Mouse (Mus musculus) kidney, embryonic 14.5 days (tissue): ENCODE measurements around the gene Tmem79. TPM values are rescaled to one million over a fixed set of nuclear protein-coding genes. Genes with fewer than 3 reads are reported as not detected.
"Not testable (repeated sequence)": the region's sequence is repeated elsewhere in the genome, so short reads cannot be mapped to it uniquely, and the experiment has no call there.

Source experiments
- ATAC-seq: fragments of 200-750 bp; cut with Nextera tagmentation; 2 replicates; pipeline ENCODE4 v1.8.0; 2017; ENCODE audit warnings: moderate number of reproducible peaks, mild to moderate bottlenecking, moderate TSS enrichment, moderate library complexity; ENCODE audit not compliant: low FRiP score, low TSS enrichment
- H3K27ac ChIP-seq: fragments of 300-500 bp; sonication (generic); 2 replicates; pipeline ENCODE4 v1.5.1; 2014; ENCODE audit warnings: low read depth, mild to moderate bottlenecking, low read length, moderate library complexity, mixed read lengths
- H3K27me3 ChIP-seq: fragments of 300-500 bp; sonication (generic); 2 replicates; pipeline ENCODE4 v1.6.1; 2014; ENCODE audit warnings: mild to moderate bottlenecking, low read length; ENCODE audit not compliant: control insufficient read depth, insufficient read depth
- H3K36me3 ChIP-seq: fragments of 300-500 bp; sonication (generic); 2 replicates; pipeline ENCODE4 v1.6.1; 2014; ENCODE audit warnings: low read length, mixed read lengths; ENCODE audit not compliant: control insufficient read depth, insufficient read depth
- H3K4me1 ChIP-seq: fragments of 300-500 bp; sonication (generic); 2 replicates; pipeline ENCODE4 v1.6.1; 2014; ENCODE audit warnings: low read length, mixed read lengths; ENCODE audit not compliant: control insufficient read depth, insufficient read depth
- H3K4me2 ChIP-seq: fragments of 300-500 bp; sonication (generic); replicated peaks from 2 replicates; pipeline ENCODE4 v1.6.1; 2014; ENCODE audit warnings: low read depth, mild to moderate bottlenecking, low read length
- H3K4me3 ChIP-seq: fragments of 300-500 bp; sonication (generic); 2 replicates; pipeline ENCODE4 v1.5.1; 2014; ENCODE audit warnings: mild to moderate bottlenecking, low read length
- H3K9ac ChIP-seq: fragments of 300-500 bp; sonication (generic); 2 replicates; pipeline ENCODE4 v1.6.1; 2014; ENCODE audit warnings: low read depth, mild to moderate bottlenecking, low read length, moderate library complexity
- H3K9me3 ChIP-seq: fragments of 300-500 bp; sonication (generic); 2 replicates; pipeline ENCODE4 v1.6.1; 2016; ENCODE audit warnings: low read length; ENCODE audit not compliant: control insufficient read depth
- WGBS: fragments of 180-500 bp; shearing (Covaris S2); extraction: QIAGEN DNeasy Blood & Tissue Kit; methylation state at CpG from one replicate; pipeline ENCODE4 v1.1.7; 2014; 5-methylcytosine and 5-hydroxymethylcytosine counted together
- polyA plus RNA-seq: library from polyadenylated mRNA; unstranded; fragments of >200 nt; fragmentation: Nextera tagmentation; extraction: Ambion mirVana; gene quantifications from 2 replicates; pipeline ENCODE4 v1.2.1, GENCODE M21; 2014

The Tmem79 gene
- polyA plus RNA-seq, 1 experiment from 2014 or later, result 5.5 TPM

DNA sequence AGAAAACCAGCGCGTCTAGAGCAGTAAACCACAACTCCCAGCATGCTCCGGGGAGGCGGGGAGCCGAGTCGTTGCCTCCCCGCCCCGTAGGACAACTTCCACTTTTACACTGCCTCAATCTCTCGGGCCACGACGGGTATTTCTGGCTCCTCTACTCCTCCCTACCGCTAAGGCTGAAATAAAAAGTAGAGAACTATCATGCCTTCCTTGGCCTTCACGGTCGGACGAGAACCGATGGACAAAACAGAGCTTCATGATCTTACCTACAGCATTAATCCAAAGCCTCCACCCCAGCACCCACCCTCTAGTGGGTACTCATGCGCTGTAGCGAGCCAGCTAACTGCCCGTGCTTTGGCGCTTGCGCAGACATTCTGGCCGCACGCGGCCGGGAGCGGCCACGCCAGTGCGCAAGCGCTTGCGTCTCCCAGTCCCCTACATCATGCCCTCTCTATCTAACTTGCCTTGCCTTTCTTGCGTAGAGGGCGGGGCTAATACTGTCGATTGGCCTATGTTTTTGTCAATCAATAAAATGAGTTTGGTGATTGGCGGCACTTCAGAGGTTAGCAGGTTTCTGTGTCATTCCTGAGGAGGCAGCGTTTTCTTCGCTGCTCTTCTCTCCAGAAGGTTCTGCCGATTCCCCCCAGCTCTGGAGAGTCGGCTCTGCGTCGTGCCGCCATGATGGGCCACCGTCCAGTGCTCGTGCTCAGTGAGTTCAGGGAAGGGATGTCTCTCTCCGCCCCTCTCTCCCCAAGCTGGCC, 39.2 kb downstream of the Tmem79 start, which contains the start of the genes Tsacc and Cct3:
TSS of gene Tsacc (minus strand) at position 439 of the 758 bp plus-strand sequence.
TSS of gene Cct3 (plus strand) at position 556 of the 758 bp plus-strand sequence.
- Histone ChIP-seq H3K36me3 (peaks cover 30% of the 10 kb centered on the region), H3K9ac (peak within 1 kb of the TSS; percentile 88), H3K4me3 (peak within 1 kb of the TSS; percentile 81), H3K27me3 (no peaks in the 10 kb centered on the region), H3K4me2 (peak within 1 kb of the TSS; percentile 87), H3K4me1 (peaks cover 19% of the 10 kb centered on the region), H3K9me3 (no peaks in the 10 kb centered on the region), H3K27ac (peak within 1 kb of the TSS; percentile 91)
- ATAC-seq, result peak; percentile 99
- WGBS, result under 1% methylated on average over 44 of the region's 44 CpGs

DNA sequence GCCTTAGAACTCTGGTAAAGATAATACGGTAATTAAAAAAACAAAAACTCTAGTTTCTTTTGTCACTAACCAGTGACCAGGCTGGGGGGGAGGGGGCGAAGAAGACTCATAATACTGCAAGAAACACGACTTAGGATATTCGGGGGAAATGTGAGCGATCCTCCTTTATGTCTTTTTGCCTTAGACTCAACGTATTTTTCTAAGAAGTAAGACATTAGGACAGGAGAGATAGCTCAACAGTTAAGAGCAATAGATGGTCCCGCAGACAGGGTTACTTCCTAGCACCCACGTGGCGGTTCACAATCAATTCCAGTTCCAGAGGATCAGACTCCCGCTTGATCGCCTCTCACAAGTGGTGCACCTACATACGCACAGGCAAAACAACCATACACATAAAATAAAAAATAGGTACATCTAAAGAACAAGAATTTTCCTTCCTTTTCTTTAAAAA, 39.8 kb downstream of the Tmem79 start:
- H3K36me3 ChIP-seq, result peaks cover 24% of the 10 kb centered on the region
- H3K4me3 ChIP-seq, result peak overlapping the region; percentile 81
- peak; percentile 14; the same call in 1 of the 2 replicates for ATAC-seq
- H3K27me3 ChIP-seq, result no peaks in the 10 kb centered on the region
- peak overlapping the region; percentile 69 for H3K9ac ChIP-seq
- peak overlapping the region; percentile 88 for H3K27ac ChIP-seq
- H3K4me1 ChIP-seq, result peaks cover 19% of the 10 kb centered on the region
- H3K9me3 ChIP-seq, result no peaks in the 10 kb centered on the region
- peak overlapping the region; percentile 57 for H3K4me2 ChIP-seq
- 2% methylated on average over 12 of the region's 12 CpGs for WGBS

DNA sequence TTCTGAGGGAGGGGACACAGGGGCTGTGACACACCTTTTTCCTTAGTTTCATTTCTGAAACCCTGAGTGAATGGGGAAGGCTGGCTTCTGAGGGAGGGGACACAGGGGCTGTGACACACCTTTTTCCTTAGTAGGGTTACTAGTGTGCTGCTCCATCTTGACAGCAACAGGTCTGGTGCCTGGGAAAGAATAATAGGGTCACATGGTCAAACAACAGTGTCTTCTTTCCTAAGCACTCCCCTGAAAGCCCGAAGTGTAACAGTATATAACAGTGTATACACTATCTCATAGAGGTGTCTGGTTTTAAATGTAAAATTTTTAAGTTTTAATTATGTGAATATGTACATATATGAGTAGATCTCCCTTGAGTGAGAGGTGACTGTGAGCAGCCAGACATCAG, 40.7 kb downstream of the Tmem79 start:
- H3K9me3 ChIP-seq, H3K27ac ChIP-seq, ATAC-seq, H3K27me3 ChIP-seq: not testable (repeated sequence)
- Histone ChIP-seq H3K4me3 (peak overlapping the region; percentile 81; the same call in 1 of the 2 replicates), H3K36me3 (peaks cover 15% of the 10 kb centered on the region), H3K4me2 (peak overlapping the region; percentile 57), H3K9ac (peak overlapping the region; percentile 69; the same call in 1 of the 2 replicates), H3K4me1 (peaks cover 19% of the 10 kb centered on the region)
- 35% methylated on average over 1 of the region's 1 CpGs for WGBS

GRCm38 (mm10) chr3:88291970-88292369, 44.0 kb downstream of the Tmem79 start:
- Histone ChIP-seq H3K36me3 (no peaks in the 10 kb centered on the region; the same call in 1 of the 2 replicates), H3K27me3 (no peaks in the 10 kb centered on the region), H3K9me3 (no peaks in the 10 kb centered on the region), H3K27ac (no peak overlapping the region), H3K4me2 (no peak overlapping the region), H3K9ac (no peak overlapping the region), H3K4me3 (no peak overlapping the region), H3K4me1 (peaks cover 5% of the 10 kb centered on the region)
- 57% methylated on average over 4 of the region's 4 CpGs for WGBS
- ATAC-seq, result no peak

DNA sequence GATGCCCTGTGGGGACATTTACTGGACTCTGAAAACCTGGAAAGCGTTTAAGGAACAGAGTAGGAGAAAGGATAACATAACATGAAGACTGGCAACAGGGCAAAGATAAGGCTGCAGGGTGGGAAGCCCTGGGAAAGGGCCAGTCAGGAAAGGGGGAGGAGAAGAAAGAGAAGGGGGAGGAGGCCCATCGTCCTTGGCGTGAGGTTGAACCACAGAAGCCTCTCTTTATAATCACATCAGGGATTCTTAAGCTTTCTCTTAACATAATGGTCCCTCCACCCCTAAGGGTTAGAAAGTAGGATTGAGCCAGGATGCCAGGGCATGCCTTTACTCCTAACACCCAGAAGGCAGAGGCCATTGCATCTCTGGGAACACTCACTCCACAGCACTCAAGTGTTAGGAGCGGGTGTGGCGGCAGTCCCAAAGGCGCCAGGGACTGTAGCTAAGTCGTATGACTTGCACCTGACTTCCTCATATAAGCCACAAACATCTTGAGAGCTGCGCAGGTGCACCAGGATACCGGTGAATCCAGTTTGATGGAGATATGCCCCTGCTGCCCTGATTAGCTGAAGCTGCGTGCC, 47.7 kb downstream of the Tmem79 start:
- H3K4me3 ChIP-seq, H3K4me2 ChIP-seq, H3K4me1 ChIP-seq, H3K9ac ChIP-seq, H3K9me3 ChIP-seq, H3K36me3 ChIP-seq, H3K27ac ChIP-seq, H3K27me3 ChIP-seq, ATAC-seq: not testable (repeated sequence)
- WGBS, result 84% methylated on average over 8 of the region's 10 CpGs

DNA sequence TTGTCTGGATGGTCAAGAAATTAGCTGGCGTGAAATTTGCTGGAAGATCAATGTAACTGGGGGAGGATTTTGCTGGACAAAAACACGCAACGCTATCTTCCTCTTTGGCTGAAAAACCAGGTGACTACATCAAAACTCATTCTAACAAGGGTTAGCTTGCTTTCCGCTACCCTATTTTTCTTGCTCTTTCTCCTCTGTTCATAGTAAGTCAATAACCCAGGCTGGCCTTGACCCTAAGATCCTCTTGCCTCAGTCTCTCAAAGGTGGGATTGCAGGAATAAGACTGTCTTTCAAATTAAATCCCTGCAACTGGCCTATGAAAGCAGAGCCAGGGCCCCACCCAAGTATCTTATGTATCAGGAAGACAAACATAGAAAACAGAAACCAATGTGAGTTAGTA, 48.8 kb downstream of the Tmem79 start, which contains the start of gene Gm38392:
TSS of gene Gm38392 (minus strand) at position 101 of the 400 bp plus-strand sequence.
- H3K4me1 ChIP-seq, result no peaks in the 10 kb centered on the region
- H3K27me3 ChIP-seq, result no peaks in the 10 kb centered on the region
- H3K9me3 ChIP-seq, result no peaks in the 10 kb centered on the region
- H3K27ac ChIP-seq, result no peak within 1 kb of the TSS
- H3K4me3 ChIP-seq, result no peak within 1 kb of the TSS
- 92% methylated on average over 4 of the region's 4 CpGs for WGBS
- H3K9ac ChIP-seq, result no peak within 1 kb of the TSS
- no peak for ATAC-seq
- H3K4me2 ChIP-seq, result no peak within 1 kb of the TSS
- no peaks in the 10 kb centered on the region; the same call in 1 of the 2 replicates for H3K36me3 ChIP-seq

GRCm38 (mm10) chr3:88285565-88285895, 50.4 kb downstream of the Tmem79 start:
- ATAC-seq, H3K4me2 ChIP-seq, H3K9me3 ChIP-seq, H3K27me3 ChIP-seq, H3K9ac ChIP-seq, H3K27ac ChIP-seq, H3K4me3 ChIP-seq, H3K36me3 ChIP-seq, H3K4me1 ChIP-seq: not testable (repeated sequence)
- WGBS, result no CpG with 5 or more reads among the region's 2 CpGs

DNA sequence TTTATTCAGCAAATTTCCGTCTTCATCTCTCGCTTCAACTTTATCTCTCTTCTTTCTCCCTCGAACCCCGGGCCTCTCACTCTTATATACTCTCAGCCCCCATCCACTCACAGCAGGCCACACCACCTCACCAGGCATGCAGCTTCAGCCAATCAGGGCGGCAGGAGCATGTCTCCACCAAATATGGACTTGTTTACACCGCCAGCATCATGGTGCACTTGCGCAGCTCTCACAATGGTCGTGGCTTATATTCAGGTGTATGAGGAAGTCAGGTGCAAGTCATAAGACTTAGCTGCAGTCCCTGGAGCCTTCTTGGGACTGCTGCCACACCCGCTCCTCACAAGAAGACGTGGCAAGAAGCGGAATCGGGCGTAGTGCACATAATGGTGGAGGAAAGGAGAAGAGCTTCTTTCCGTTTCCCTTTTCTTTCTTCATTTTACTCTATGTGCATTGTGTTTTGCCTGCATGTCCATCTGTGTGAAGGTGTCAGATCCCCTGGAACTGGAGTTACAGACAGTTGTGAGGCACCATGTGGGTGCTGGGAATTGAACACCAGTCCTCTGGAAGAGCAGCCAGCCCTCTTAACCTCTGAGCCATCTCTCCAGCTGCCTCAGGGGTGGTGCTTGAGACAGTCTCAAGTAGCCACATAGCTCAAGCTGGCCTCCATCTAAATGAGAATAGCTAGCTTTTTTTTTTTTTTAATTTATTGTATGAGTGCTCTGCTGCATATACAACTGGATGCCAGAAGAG, 51.0 kb downstream of the Tmem79 start:
- WGBS, result 95% methylated on average over 14 of the region's 14 CpGs
- ATAC-seq, H3K27me3 ChIP-seq, H3K4me3 ChIP-seq, H3K9me3 ChIP-seq, H3K36me3 ChIP-seq, H3K27ac ChIP-seq, H3K9ac ChIP-seq, H3K4me1 ChIP-seq, H3K4me2 ChIP-seq: not testable (repeated sequence)
